ENCODE assay signal across 8 mouse cellular contexts in genomic region chr3:90432811-90433219, GRCm38 (mm10). TPM values are rescaled to one million over a fixed set of nuclear protein-coding genes. Genes with fewer than 3 reads are reported as not detected.
DNase-seq lines count a peak whose midpoint lies in the region; ATAC-seq and TF ChIP-seq lines count a peak whose summit lies in the region.

No protein-coding gene starts in this region.

- peaks cover 9% of the 10 kb centered on the region for H3K4me1 ChIP-seq in embryonic fibroblast, embryonic 13.5 days (ENCODE audit: control insufficient read depth, insufficient read depth, low read length)
- peaks cover 6% of the 10 kb centered on the region for H3K4me1 ChIP-seq in hindbrain, embryonic 11.5 days (replicated peaks; ENCODE audit: control insufficient read depth, insufficient read depth, low read length)
- H3K4me1 ChIP-seq in megakaryocyte, embryonic 14.5 days = peaks cover 54% of the 10 kb centered on the region
- H3K4me1 ChIP-seq in stomach, postnatal 0 days (replicated peaks; ENCODE audit: control insufficient read depth, insufficient read depth) = 0 out of 2 replicates have a peak, but pooled peaks cover 9% of the 10 kb centered on the region

- no peak for TF ChIP-seq EP300 in stomach, postnatal 0 days (optimal IDR thresholded peaks at IDR 0.05)

- H3K9me3 ChIP-seq in hindbrain, embryonic 11.5 days (ENCODE audit: control insufficient read depth, low read length) = no peaks in the 10 kb centered on the region
- H3K9me3 ChIP-seq in megakaryocyte, embryonic 14.5 days = no peaks in the 10 kb centered on the region
- no peaks in the 10 kb centered on the region for H3K9me3 ChIP-seq in stomach, postnatal 0 days (ENCODE audit: control insufficient read depth, low read length)

- peak overlapping the region; percentile 99 for H3K4me2 ChIP-seq in hindbrain, embryonic 11.5 days (replicated peaks; ENCODE audit: low read depth, low read length)
- peak overlapping the region; percentile 87 for H3K4me2 ChIP-seq in stomach, postnatal 0 days (replicated peaks; ENCODE audit: low read depth)

- ATAC-seq in hindbrain, embryonic 11.5 days (ENCODE audit: low FRiP score) = peak; percentile 56
- ATAC-seq in stomach, postnatal 0 days (ENCODE audit: low FRiP score, low TSS enrichment) = peak; percentile 20; the same call in 1 of the 2 replicates

- intact Hi-C loops in left cerebral cortex, postnatal 10 days (cut with DNase I) = loop anchor here (5.0 kb wide), 1 partner anchor 34 kb away; the partner anchor contains the start of gene Npr1

- peak overlapping the region; percentile 78 for H3K4me3 ChIP-seq in embryonic fibroblast, embryonic 13.5 days (ENCODE audit: insufficient read depth, low read length)
- peak overlapping the region; percentile 61 for H3K4me3 ChIP-seq in hindbrain, embryonic 11.5 days (ENCODE audit: low read depth, low read length)
- H3K4me3 ChIP-seq in megakaryocyte, embryonic 14.5 days (replicated peaks) = peak overlapping the region; percentile 92
- peak overlapping the region; percentile 73 for H3K4me3 ChIP-seq in stomach, postnatal 0 days (ENCODE audit: low read depth, low read length)

- DNase-seq in layer of hippocampus, adult 11-12 months (ENCODE audit: low spot score) = peak; percentile 54
- DNase-seq in layer of hippocampus, adult 9-10 months (ENCODE audit: low spot score) = no peak
- peak; percentile 52 for DNase-seq in ZHBTc4 (ENCODE audit: low read depth, low spot score)
- DNase-seq in hindbrain, embryonic 11.5 days (ENCODE audit: low spot score) = no peak
- peak; percentile 33 to 61 for DNase-seq in left cerebral cortex, postnatal 10 days (ENCODE audit: extremely low spot score in 1 of 2, low spot score in 2 of 2)
- peak; percentile 58 for DNase-seq in stomach, postnatal 0 days (ENCODE audit: low spot score)

- peak overlapping the region; percentile 78 for H3K9ac ChIP-seq in hindbrain, embryonic 11.5 days (ENCODE audit: low read depth, low read length)
- peak overlapping the region; percentile 91 for H3K9ac ChIP-seq in stomach, postnatal 0 days (ENCODE audit: low read length)

- peak; percentile 50; the same call in 1 of the 2 replicates for TF ChIP-seq POLR2A in embryonic fibroblast, embryonic 13.5 days (IDR thresholded peaks at IDR 0.05; ENCODE audit: low read depth, low read length)

- peak overlapping the region; percentile 87 for H3K27ac ChIP-seq in embryonic fibroblast, embryonic 13.5 days (ENCODE audit: insufficient read depth, low read length)
- H3K27ac ChIP-seq in hindbrain, embryonic 11.5 days (ENCODE audit: low read depth, low read length) = peak overlapping the region; percentile 89
- peak overlapping the region; percentile 98 for H3K27ac ChIP-seq in stomach, postnatal 0 days (replicated peaks)

- 1% methylated on average over 10 of the region's 12 CpGs for WGBS in hindbrain, embryonic 11.5 days
- WGBS in stomach, postnatal 0 days = 1% methylated on average over 12 of the region's 12 CpGs

- no peaks in the 10 kb centered on the region for H3K36me3 ChIP-seq in hindbrain, embryonic 11.5 days (ENCODE audit: control insufficient read depth, insufficient read depth, low read length)
- peaks cover 19% of the 10 kb centered on the region for H3K36me3 ChIP-seq in megakaryocyte, embryonic 14.5 days (replicated peaks; ENCODE audit: low read length)
- H3K36me3 ChIP-seq in stomach, postnatal 0 days (ENCODE audit: control insufficient read depth, insufficient read depth, low read length) = no peaks in the 10 kb centered on the region

- H3K27me3 ChIP-seq in hindbrain, embryonic 11.5 days (ENCODE audit: control insufficient read depth, insufficient read depth, low read length) = no peaks in the 10 kb centered on the region
- no peaks in the 10 kb centered on the region for H3K27me3 ChIP-seq in megakaryocyte, embryonic 14.5 days (replicated peaks)
- H3K27me3 ChIP-seq in stomach, postnatal 0 days (ENCODE audit: control insufficient read depth, insufficient read depth, low read length) = no peaks in the 10 kb centered on the region

- TF ChIP-seq CTCF in embryonic fibroblast, embryonic 13.5 days (IDR thresholded peaks at IDR 0.05; ENCODE audit: borderline replicate concordance, insufficient read depth, low read length) = no peak
- TF ChIP-seq CTCF in stomach, postnatal 0 days (IDR thresholded peaks at IDR 0.05; ENCODE audit: low read depth) = no peak

RNA-seq across cellular contexts. Expression of gene Ints3, which starts 0.6 kb away (rescaled TPM):
- polyA plus RNA-seq in embryonic fibroblast, embryonic 13.5 days (2011; ENCODE audit: insufficient read length, low read depth, missing spikeins) = 39.5 and 40.0 TPM in 2 replicates
- 34.2 and 34.7 TPM in 2 replicates for polyA plus RNA-seq in hindbrain, embryonic 11.5 days (2014; fragmentation: Nextera tagmentation; extraction: Ambion mirVana)
- total RNA-seq in left cerebral cortex, postnatal 10 days (2021) = 10 to 100 TPM; 57.0 to 62.0 TPM
- polyA plus RNA-seq in megakaryocyte, embryonic 14.5 days (2012; ENCODE audit: insufficient read depth, low replicate concordance) = 15.5 and 21.9 TPM in 2 replicates
- 9.2 and 9.7 TPM in 2 replicates for polyA plus RNA-seq in stomach, postnatal 0 days (2015; fragmentation: Nextera tagmentation; extraction: Ambion mirVana)

RNA-seq across cellular contexts. Expression of gene Npr1, which starts 32.9 kb away (rescaled TPM):
- 0.18 TPM in 1 of 2 replicates, not detected in the other for polyA plus RNA-seq in embryonic fibroblast, embryonic 13.5 days (2011; ENCODE audit: insufficient read length, low read depth, missing spikeins)
- 2.5 and 3.7 TPM in 2 replicates for polyA plus RNA-seq in hindbrain, embryonic 11.5 days (2014; fragmentation: Nextera tagmentation; extraction: Ambion mirVana)
- total RNA-seq in left cerebral cortex, postnatal 10 days (2021) = 1 to 10 TPM; 3.4 to 4.3 TPM
- polyA plus RNA-seq in megakaryocyte, embryonic 14.5 days (2012; ENCODE audit: insufficient read depth, low replicate concordance) = 2.6 TPM in 1 of 2 replicates, not detected in the other
- 3.0 and 3.6 TPM in 2 replicates for polyA plus RNA-seq in stomach, postnatal 0 days (2015; fragmentation: Nextera tagmentation; extraction: Ambion mirVana)

RNA-seq across cellular contexts. Expression of gene Slc27a3, which starts 43.1 kb away (rescaled TPM):
- polyA plus RNA-seq in embryonic fibroblast, embryonic 13.5 days (2011; ENCODE audit: insufficient read length, low read depth, missing spikeins) = 9.0 and 20.0 TPM in 2 replicates
- polyA plus RNA-seq in hindbrain, embryonic 11.5 days (2014; fragmentation: Nextera tagmentation; extraction: Ambion mirVana) = 13.5 and 14.8 TPM in 2 replicates
- total RNA-seq in left cerebral cortex, postnatal 10 days (2021) = 10 to 100 TPM; 11.5 to 12.1 TPM
- polyA plus RNA-seq in megakaryocyte, embryonic 14.5 days (2012; ENCODE audit: insufficient read depth, low replicate concordance) = 2.3 and 3.1 TPM in 2 replicates
- polyA plus RNA-seq in stomach, postnatal 0 days (2015; fragmentation: Nextera tagmentation; extraction: Ambion mirVana) = 4.7 and 5.3 TPM in 2 replicates

RNA-seq across cellular contexts. Expression of gene Ilf2, which starts 43.1 kb away (rescaled TPM):
- polyA plus RNA-seq in embryonic fibroblast, embryonic 13.5 days (2011; ENCODE audit: insufficient read length, low read depth, missing spikeins) = 82.1 and 97.0 TPM in 2 replicates
- polyA plus RNA-seq in hindbrain, embryonic 11.5 days (2014; fragmentation: Nextera tagmentation; extraction: Ambion mirVana) = 364 and 368 TPM in 2 replicates
- 100 to 1,000 TPM; 111 to 115 TPM for total RNA-seq in left cerebral cortex, postnatal 10 days (2021)
- polyA plus RNA-seq in megakaryocyte, embryonic 14.5 days (2012; ENCODE audit: insufficient read depth, low replicate concordance) = 10.5 TPM in 1 of 2 replicates, not detected in the other
- polyA plus RNA-seq in stomach, postnatal 0 days (2015; fragmentation: Nextera tagmentation; extraction: Ambion mirVana) = 55.9 and 57.6 TPM in 2 replicates

RNA-seq across cellular contexts. Expression of gene Snapin, which starts 58.0 kb away (rescaled TPM):
- 87.6 and 102 TPM in 2 replicates for polyA plus RNA-seq in embryonic fibroblast, embryonic 13.5 days (2011; ENCODE audit: insufficient read length, low read depth, missing spikeins)
- 72.3 and 77.9 TPM in 2 replicates for polyA plus RNA-seq in hindbrain, embryonic 11.5 days (2014; fragmentation: Nextera tagmentation; extraction: Ambion mirVana)
- total RNA-seq in left cerebral cortex, postnatal 10 days (2021) = 10 to 100 TPM; 46.7 to 47.9 TPM
- polyA plus RNA-seq in megakaryocyte, embryonic 14.5 days (2012; ENCODE audit: insufficient read depth, low replicate concordance) = 3.0 and 5.3 TPM in 2 replicates
- 63.4 and 68.2 TPM in 2 replicates for polyA plus RNA-seq in stomach, postnatal 0 days (2015; fragmentation: Nextera tagmentation; extraction: Ambion mirVana)

Comparison
In these comparisons a context has a peak if more than half of its experiments do, and no peak if none do; other contexts are left out.
1. DNase-seq: peak in layer of hippocampus, adult 11-12 months (single experiment), ZHBTc4 (single experiment), left cerebral cortex, postnatal 10 days (2 of 2) and stomach, postnatal 0 days (single experiment); none in layer of hippocampus, adult 9-10 months (single experiment) and hindbrain, embryonic 11.5 days (single experiment).
2. Peak in every context shown above with its lines, with median percentiles within 50 percentile points of each other: H3K27ac ChIP-seq and H3K4me3 ChIP-seq.